Mouse (Mus musculus): Measurements from ENCODE around the gene Slc35f3. TPM values are rescaled to one million over a fixed set of nuclear protein-coding genes. Genes with fewer than 3 reads are reported as not detected.

Gene Slc35f3
- polyA plus RNA-seq, 1 experiment from 2014 or later: not detected

DNA sequence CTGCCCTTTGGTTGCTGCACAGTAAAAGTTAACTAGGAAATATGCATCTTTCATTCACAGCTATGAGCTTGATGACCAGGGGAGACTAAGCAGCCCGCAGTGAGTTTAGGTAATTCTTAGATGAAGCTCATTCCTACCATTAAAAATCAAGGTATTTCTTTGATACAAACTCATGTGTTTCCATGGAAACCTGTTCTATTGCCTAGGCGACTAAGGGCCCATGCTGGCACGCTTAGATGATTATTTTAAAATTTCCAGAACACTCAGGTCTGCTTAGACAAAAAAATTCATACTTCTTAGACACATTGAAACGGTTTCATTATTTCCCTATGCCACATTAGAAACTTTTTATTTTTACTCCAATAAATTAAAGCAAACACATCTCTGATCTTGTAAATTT is 106.7 kb downstream of the Slc35f3 start:
- no peaks in the 10 kb centered on the region for H3K27me3 ChIP-seq (ENCODE audit: insufficient read depth, low read length)
- no peak overlapping the region for H3K4me2 ChIP-seq (ENCODE audit: low read depth, low read length)
- H3K36me3 ChIP-seq (replicated peaks; ENCODE audit: insufficient read depth, low read length): no peaks in the 10 kb centered on the region
- DNase-seq (no peak), ATAC-seq (no peak)
- WGBS (ENCODE audit: insufficient replicate concordance): 62% methylated on average over 4 of the region's 4 CpGs
- no peak overlapping the region for H3K4me3 ChIP-seq (ENCODE audit: low read depth, low read length)
- TF ChIP-seq EP300 (IDR thresholded peaks at IDR 0.05; ENCODE audit: low read depth) (no peak), CTCF (IDR thresholded peaks at IDR 0.05; ENCODE audit: low read depth) (no peak)
- H3K9ac ChIP-seq (replicated peaks): no peak overlapping the region
- H3K9me3 ChIP-seq (ENCODE audit: low read length): no peaks in the 10 kb centered on the region
- H3K27ac ChIP-seq (ENCODE audit: low read depth): no peak overlapping the region
- H3K4me1 ChIP-seq (ENCODE audit: insufficient read depth): no peaks in the 10 kb centered on the region

DNA sequence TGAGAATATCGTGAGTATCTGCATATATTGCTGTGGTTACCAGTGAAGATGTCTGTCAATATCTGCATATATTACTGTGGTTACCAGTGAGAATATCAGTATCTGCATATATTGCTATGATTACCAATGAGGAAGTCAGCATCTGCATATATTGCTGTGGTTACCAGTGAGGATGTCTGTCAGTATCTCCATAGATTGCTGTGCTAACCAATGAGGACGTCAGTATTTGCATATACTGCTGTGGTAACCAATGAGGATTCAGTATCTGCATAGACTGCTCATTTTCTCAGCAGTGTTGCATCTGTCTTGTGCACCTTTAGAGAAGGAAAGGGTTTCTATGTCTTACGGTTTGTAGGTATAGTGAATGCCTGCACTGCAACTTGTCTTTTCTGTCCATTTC is 122.5 kb downstream of the Slc35f3 start:
- H3K9me3 ChIP-seq (ENCODE audit: low read length): no peaks in the 10 kb centered on the region
- no peaks in the 10 kb centered on the region for H3K27me3 ChIP-seq (ENCODE audit: insufficient read depth, low read length)
- H3K36me3 ChIP-seq (replicated peaks; ENCODE audit: insufficient read depth, low read length): peaks cover 2% of the 10 kb centered on the region
- no peak for DNase-seq
- no peak overlapping the region for H3K27ac ChIP-seq (ENCODE audit: low read depth)
- 73% methylated on average over 3 of the region's 3 CpGs for WGBS (ENCODE audit: insufficient replicate concordance)
- no peak overlapping the region for H3K4me2 ChIP-seq (ENCODE audit: low read depth, low read length)
- no peak overlapping the region for H3K4me3 ChIP-seq (ENCODE audit: low read depth, low read length)
- H3K9ac ChIP-seq (replicated peaks): no peak overlapping the region
- ATAC-seq: no peak
- peaks cover 16% of the 10 kb centered on the region for H3K4me1 ChIP-seq (ENCODE audit: insufficient read depth)
- no peak for TF ChIP-seq CTCF (IDR thresholded peaks at IDR 0.05; ENCODE audit: low read depth)
- no peak for TF ChIP-seq EP300 (IDR thresholded peaks at IDR 0.05; ENCODE audit: low read depth)

- 2% methylated on average over 61 of the region's 61 CpGs for WGBS (ENCODE audit: insufficient replicate concordance)
- H3K4me3 ChIP-seq (ENCODE audit: low read depth, low read length): peak within 1 kb of the TSS; percentile 93
- DNase-seq: peak; percentile 99
- H3K27ac ChIP-seq (ENCODE audit: low read depth): peak within 1 kb of the TSS; percentile 88
- no peaks in the 10 kb centered on the region for H3K27me3 ChIP-seq (ENCODE audit: insufficient read depth, low read length)
- peak; percentile 91 for ATAC-seq
- H3K9ac ChIP-seq (replicated peaks): peak within 1 kb of the TSS; percentile 89
- TF ChIP-seq EP300 (IDR thresholded peaks at IDR 0.05; ENCODE audit: low read depth) (no peak; the same call in 1 of the 2 replicates), CTCF (IDR thresholded peaks at IDR 0.05; ENCODE audit: low read depth) (0 out of 2 replicates have a peak, but pooled peaks have one; percentile 1)
- H3K9me3 ChIP-seq (ENCODE audit: low read length): no peaks in the 10 kb centered on the region
- H3K4me2 ChIP-seq (ENCODE audit: low read depth, low read length): peak within 1 kb of the TSS; percentile 95
- peaks cover 17% of the 10 kb centered on the region for H3K36me3 ChIP-seq (replicated peaks; ENCODE audit: insufficient read depth, low read length)
- peaks cover 16% of the 10 kb centered on the region for H3K4me1 ChIP-seq (ENCODE audit: insufficient read depth)
Observed at GRCm38 (mm10) chr8:126422174-126422919, 124.0 kb downstream of the Slc35f3 start, which contains the start of gene Coa6. Coa6 (plus strand) TSS chr8:126422515.

- Histone ChIP-seq H3K4me3 (ENCODE audit: low read depth, low read length) (peak overlapping the region; percentile 93), H3K27me3 (ENCODE audit: insufficient read depth, low read length) (no peaks in the 10 kb centered on the region), H3K9ac (replicated peaks) (peak overlapping the region; percentile 89), H3K27ac (ENCODE audit: low read depth) (peak overlapping the region; percentile 88), H3K4me2 (ENCODE audit: low read depth, low read length) (peak overlapping the region; percentile 95), H3K36me3 (replicated peaks; ENCODE audit: insufficient read depth, low read length) (peaks cover 22% of the 10 kb centered on the region), H3K4me1 (ENCODE audit: insufficient read depth) (peaks cover 16% of the 10 kb centered on the region), H3K9me3 (ENCODE audit: low read length) (no peaks in the 10 kb centered on the region)
- 10% methylated on average over 9 of the region's 9 CpGs for WGBS (ENCODE audit: insufficient replicate concordance)
- DNase-seq: no peak
- no peak for TF ChIP-seq EP300 (IDR thresholded peaks at IDR 0.05; ENCODE audit: low read depth)
- TF ChIP-seq CTCF (IDR thresholded peaks at IDR 0.05; ENCODE audit: low read depth): no peak
- peak; percentile 18 for ATAC-seq
Observed at GRCm38 (mm10) chr8:126422920-126423300, 124.6 kb downstream of the Slc35f3 start.

GRCm38 (mm10) chr8:126424163-126424562 is 125.8 kb downstream of the Slc35f3 start:
- ATAC-seq (peak; percentile 54), DNase-seq (peak; percentile 63)
- Histone ChIP-seq H3K4me3 (ENCODE audit: low read depth, low read length) (no peak overlapping the region), H3K27me3 (ENCODE audit: insufficient read depth, low read length) (no peaks in the 10 kb centered on the region), H3K9ac (replicated peaks) (no peak overlapping the region), H3K27ac (ENCODE audit: low read depth) (peak overlapping the region; percentile 88), H3K36me3 (replicated peaks; ENCODE audit: insufficient read depth, low read length) (peaks cover 35% of the 10 kb centered on the region), H3K4me2 (ENCODE audit: low read depth, low read length) (peak overlapping the region; percentile 49), H3K4me1 (ENCODE audit: insufficient read depth) (peaks cover 16% of the 10 kb centered on the region), H3K9me3 (ENCODE audit: low read length) (no peaks in the 10 kb centered on the region)
- no peak for TF ChIP-seq CTCF (IDR thresholded peaks at IDR 0.05; ENCODE audit: low read depth)
- peak; percentile 65 for TF ChIP-seq EP300 (IDR thresholded peaks at IDR 0.05; ENCODE audit: low read depth)
- 50% methylated on average over 4 of the region's 4 CpGs for WGBS (ENCODE audit: insufficient replicate concordance)

- peaks cover 16% of the 10 kb centered on the region for H3K4me1 ChIP-seq (ENCODE audit: insufficient read depth)
- no peaks in the 10 kb centered on the region for H3K27me3 ChIP-seq (ENCODE audit: insufficient read depth, low read length)
- H3K9me3 ChIP-seq (ENCODE audit: low read length): no peaks in the 10 kb centered on the region
- H3K27ac ChIP-seq (ENCODE audit: low read depth): peak overlapping the region; percentile 66; the same call in 1 of the 2 replicates
- H3K36me3 ChIP-seq (replicated peaks; ENCODE audit: insufficient read depth, low read length): peaks cover 39% of the 10 kb centered on the region
- TF ChIP-seq EP300 (IDR thresholded peaks at IDR 0.05; ENCODE audit: low read depth): no peak
- no peak for TF ChIP-seq CTCF (IDR thresholded peaks at IDR 0.05; ENCODE audit: low read depth)
- WGBS (ENCODE audit: insufficient replicate concordance): 57% methylated on average over 1 of the region's 1 CpGs
- H3K4me2 ChIP-seq (ENCODE audit: low read depth, low read length): peak overlapping the region; percentile 49; the same call in 1 of the 2 replicates
- H3K9ac ChIP-seq (replicated peaks): no peak overlapping the region
- ATAC-seq (no peak), DNase-seq (no peak)
- H3K4me3 ChIP-seq (ENCODE audit: low read depth, low read length): no peak overlapping the region
Observed at GRCm38 (mm10) chr8:126424946-126425345, 126.6 kb downstream of the Slc35f3 start.
